Mouse (Mus musculus) frontal cortex, postnatal 36 days (tissue): Measurements from ENCODE around the gene D230025D16Rik.
"Not testable (repeated sequence)": the region's sequence is repeated elsewhere in the genome, so short reads cannot be mapped to it uniquely, and the experiment has no call there.

Experiments
- DNase-seq, 2 experiments: peaks; one replicate each; pipeline ENCODE4 v3.0.0; 2022; ENCODE audit warnings: low spot score in 2 of 2

The D230025D16Rik gene

DNA sequence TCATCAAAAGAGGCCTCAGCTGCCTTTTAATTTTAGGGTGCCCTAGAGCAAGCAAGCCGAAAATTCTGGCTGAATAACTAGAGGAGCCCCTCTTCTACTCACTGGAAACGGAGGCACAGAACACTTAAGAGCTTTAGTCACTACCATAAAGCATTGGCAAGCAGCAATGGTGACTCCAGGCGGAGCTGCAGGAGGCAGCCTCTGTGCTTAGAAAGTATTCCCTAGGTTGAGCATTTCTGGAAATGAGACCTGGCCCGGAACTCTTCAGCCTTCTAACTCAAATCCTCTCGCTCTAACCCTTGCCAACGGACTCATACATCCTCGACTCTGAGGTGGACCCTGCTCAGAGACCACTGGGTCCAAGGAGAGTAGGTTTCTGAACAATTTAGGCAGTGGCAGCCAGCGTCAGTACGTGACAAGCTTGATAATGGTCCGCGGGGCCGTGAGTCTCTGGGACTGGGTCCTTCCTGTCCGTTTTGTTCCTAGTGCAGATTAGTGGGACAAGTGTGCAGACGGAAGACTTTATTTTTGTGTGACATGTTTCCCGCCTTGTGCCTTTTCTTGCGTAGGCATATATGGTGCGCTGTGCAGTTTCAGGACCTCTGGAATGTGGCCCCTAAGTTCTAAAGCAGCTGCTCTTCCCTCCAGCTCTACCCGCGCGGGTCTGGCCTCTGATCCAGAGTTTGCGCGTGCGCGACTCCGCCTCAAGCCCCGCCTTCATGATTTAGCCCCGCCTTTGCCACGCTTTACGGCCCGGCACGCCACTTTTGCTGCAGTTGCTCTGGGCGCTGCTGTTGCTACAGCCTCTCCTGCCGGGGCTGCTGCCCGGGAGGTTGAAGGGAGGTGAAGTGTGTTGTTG lies at the start of gene D230025D16Rik:
Gene D230025D16Rik (plus strand): TSS at position 733 of the 859 bp plus-strand sequence.
- peak; percentile 94 to 95 for DNase-seq

DNA sequence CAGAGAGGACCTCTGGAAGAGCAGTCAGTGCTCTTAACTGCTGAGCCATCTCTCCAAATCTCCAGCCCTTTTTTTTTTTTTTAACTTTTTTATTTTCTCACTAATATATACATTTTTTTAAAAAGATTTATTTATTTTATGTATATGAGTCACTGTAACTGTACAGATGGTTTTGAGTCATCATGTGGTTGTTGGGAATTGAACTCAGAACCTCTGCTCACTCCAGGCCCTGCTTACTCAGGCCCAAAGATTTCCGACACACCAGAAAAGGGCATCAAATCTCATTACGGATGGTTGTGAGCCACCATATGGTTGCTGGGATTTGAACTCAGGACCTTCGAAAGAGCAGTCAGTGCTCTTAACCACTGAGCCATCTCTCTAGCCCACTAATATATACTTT lies 49.7 kb upstream of the D230025D16Rik start:
- not testable (repeated sequence) for DNase-seq

DNA sequence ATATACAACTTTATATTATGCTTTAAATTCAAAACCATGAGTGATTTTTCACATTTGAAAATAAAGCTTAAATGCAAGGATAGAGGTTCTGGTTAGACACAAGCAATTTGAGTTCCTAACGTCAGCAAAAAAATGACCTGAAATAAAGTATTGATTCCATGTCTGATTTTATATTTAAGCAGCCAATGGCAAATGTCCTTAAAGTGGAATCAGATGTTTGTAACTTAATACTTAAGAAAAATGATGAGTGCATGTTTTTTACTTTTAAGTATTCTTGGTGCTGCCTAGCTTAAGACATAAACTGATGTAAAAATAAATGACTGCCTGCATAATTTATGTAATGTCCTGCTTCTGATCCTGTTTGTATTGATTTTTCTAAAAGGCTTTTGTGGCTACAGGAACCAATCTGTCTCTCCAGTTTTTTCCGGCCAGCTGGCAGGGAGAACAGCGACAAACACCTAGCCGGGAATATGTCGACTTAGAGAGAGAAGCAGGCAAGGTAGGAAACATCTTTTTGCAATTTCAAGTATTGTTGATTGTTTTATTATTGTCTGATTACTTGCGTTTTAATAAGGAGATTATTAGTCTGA lies 46.6 kb upstream of the D230025D16Rik start:
- DNase-seq, result no peak

DNA sequence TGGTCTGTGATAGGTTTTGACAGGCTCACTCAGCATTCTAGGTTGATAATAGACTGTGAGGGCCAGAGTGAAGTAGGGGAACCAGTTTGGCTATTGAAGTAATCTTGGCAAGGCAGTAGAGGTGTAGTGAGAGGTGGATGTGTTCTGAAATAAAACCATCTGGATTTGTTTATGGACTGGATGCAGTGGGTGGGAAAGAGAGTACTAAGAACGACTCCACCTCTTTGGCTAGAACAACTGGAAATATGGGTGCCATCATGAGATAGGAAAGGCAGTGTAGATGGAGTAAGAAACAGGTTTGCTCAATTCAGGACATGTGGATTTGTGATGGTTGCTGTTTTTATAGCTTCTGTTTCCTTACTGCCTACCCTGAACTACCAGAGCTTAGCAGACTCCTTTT lies 42.7 kb upstream of the D230025D16Rik start:
- no peak for DNase-seq

DNA sequence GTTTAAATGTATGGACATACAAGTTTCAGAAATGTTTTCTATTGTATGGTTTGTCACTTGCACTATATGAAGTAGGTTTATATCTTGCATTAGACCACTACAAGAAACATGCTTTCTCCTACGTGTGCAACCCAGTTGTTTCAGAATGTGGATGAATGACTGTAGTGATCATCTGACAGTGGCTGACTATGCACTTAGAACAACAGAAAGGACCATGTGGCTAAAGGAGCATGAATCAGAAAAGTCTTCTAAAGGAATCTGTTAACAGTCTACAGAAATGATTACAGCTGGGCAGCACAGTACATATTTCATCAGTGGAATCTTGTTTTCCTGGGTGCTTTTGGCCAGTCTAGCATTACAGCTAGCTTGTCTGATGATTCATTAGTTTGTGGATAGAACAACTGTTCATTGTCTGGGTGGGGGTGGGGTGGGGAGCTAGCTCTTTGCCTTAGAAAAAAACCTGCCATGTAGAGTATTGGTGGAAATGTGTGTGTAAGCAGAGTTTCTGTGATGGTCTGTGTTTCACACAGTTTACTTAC lies 38.4 kb upstream of the D230025D16Rik start:
- DNase-seq, result no peak

DNA sequence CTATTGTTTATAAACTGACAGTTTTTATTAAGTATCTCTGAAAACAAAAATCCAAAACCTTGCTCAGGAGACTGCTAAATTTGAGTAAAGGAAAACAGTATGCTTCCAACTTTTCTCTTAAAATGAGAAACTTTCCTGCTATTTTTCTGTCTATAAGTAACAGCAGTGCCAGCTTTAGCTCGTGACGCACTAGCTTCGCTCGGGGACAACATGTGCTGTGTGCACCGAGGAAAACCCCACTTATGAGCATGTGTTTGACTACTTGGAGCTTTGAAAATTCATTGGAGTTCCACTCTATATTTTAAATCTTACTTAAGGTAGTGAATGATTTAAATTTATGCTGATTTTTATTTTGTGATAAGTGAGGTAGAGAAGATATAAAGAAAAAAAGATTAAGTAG lies 32.8 kb upstream of the D230025D16Rik start:
- no peak for DNase-seq

DNA sequence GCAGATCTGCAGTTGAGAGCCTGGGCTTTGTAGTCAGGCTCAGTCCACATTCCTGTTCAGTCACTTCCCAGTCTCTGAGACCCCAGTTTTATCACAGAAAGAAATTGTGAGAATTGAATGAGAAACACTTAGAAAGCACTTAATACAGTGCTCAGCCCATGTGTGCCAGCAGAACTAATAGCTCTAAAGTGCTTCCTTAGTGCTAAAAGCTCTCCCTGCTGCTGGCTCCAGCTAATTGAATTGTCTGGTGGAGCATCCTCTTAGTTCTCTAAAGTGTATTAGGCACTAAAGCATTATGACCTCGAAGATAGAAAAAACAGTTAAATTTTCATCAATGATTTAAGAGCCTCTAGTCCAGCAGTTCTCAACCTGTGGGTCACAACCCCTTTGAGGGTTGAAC lies 19.2 kb upstream of the D230025D16Rik start:
- DNase-seq, result no peak

DNA sequence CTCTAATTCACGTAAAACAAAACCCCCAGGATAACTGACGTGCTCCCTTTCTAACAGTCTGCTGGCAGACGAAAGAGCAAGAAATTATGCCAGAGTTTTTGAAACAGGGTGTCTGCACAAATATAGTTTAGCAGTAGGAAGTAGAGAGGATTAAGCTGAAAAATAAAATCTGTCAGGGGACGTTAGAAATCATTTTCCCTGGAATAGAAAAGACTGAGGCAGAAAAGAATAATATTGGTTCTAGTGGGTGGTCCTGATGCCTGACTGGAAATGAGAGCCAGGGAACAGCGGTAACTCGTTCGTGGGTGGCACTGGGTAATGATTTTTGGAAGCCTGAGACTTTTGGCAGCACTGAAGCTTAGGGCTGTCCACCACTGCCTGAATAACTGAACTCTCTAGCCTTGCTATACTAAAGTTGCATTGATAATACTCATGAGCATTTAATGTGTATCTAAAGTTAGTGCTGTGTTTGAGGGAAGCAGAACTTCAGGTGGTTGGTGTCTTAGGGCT lies 18.1 kb upstream of the D230025D16Rik start:
- DNase-seq, result peak in 1 of 2 experiments; percentile 11

DNA sequence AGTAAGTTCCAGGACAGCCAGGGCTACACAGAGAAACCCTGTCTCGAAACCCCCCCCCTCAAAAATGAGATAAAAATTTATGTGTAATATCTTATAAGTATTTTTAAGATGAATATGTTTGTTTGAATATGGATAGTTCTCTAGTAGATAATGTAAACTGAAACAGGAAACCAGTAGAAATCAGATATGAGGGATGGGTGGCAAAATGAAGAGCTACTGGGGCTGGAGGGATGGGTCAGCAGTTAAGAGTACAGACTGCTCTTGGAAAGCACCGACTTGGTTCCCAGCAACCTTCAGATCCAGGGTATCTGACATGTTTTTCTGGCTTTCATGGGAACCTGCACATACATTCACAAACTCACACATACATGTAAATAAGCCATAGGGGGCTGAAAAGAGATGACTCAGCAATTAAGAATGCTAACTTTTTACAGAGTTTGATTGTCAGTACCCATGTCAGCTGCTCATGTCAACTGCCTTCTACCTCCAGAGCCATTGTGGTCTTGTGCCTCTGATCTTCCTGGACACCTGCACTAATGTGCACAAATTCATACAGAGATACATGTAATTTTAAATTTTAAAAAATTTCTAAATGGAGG lies 17.2 kb upstream of the D230025D16Rik start:
- no peak for DNase-seq

DNA sequence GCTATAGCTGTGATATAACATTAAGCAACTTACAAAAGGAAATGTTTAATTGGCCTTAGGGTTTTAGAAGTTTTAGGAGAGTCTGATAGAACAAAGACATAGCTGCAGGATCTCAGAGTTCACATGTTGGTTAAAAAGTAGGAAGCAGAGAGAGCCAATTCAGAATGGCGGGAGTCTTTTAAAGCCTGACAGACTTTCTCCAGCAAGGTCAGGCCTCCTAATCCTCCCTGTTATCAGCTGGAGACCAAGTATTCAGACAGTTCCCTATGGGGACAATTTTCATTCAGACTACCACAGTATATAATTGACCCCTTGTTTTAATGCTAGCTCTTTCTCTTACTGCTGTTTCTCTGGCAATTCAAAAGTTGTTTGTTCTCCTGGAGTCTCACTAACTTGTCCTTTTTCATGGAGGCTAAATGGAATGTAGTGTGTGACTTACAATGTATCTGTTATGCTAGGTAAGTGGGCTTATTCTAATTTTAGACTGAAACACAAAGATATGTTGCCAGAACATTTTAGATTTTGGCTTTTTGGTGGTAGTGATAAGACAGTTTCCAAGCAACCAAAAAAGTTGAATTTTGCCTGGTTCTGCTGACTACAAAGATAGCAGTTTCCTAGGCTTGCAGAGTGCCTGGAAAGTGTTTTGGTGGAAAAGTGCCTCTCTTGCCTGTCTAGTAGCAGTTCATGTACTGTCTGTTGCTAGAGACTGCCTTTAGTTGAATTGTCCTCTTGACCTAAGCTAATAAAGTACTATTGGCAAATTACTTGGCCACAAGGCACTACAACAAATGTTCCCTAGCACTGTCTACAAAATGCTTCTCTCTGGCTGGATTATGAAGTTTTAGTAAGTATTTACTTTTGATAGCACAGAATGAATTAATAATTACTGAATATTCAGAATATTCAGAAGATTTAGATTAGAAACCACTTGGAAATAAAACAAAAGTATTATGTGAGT lies 15.5 kb upstream of the D230025D16Rik start:
- DNase-seq, result no peak

DNA sequence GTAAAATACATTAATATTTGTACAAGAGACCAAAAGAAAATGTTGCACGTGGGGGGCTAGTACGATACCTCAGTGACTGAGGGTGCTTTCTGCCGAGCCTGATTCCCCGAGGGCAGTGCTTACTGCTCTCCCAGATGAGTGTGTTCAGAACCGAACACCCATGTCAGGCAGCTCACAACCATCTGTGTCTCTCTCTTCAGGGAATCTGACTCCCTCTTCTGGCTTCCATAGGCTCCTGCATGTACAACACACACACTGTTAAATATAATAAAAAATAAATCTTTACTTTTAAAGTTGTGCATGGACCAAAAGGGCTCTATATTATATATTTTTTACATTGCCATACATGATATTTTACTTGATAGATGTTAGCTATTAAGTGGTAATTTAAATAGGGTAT lies 10.8 kb upstream of the D230025D16Rik start:
- no peak for DNase-seq

DNA sequence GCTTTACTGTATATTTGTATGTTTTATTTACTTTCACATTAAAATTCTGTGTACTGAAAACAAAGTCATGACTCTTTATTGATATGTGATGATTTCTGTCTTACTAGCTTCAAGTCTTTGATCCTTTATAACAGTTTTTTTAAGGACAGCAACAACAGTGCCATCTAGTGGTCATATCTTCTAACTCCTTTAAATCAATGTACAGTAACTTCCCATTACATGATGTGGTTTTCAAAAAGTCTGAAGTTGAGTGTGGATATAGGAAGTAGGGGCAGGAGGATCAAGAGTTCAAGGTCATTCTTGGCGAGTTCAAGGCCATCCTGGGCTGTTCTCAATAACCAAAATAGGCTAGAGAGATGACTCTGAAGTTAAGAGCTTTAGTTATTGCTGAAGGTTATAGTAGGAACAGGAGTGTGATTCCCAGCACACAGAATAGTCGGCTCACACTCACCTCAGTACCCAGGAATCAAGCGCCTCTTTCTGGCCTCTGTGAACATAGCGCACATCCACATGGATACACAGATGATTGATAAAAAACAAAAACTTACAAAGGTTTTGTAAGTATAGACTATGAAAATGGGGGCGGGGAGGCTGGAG lies 6.9 kb upstream of the D230025D16Rik start:
- DNase-seq, result no peak

DNA sequence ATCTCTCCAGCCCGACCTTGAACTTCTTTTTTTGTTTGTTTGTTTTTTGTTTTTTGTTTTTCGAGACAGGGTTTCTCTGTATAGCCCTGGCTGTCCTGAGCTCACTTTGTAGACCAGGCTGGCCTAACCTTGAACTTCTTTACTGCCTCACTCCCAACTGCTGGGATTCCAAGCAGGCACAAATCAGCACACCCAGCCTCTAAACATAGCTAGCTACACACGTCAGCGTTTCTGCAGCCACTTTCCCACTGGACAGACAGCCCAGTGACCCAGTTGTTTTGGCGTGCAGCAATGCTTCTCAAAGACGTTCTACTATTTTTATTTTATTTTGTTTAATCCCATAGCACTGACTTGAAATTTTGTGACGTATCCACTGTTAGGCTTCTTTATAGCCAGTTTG lies 1.1 kb upstream of the D230025D16Rik start:
- DNase-seq, result no peak

DNA sequence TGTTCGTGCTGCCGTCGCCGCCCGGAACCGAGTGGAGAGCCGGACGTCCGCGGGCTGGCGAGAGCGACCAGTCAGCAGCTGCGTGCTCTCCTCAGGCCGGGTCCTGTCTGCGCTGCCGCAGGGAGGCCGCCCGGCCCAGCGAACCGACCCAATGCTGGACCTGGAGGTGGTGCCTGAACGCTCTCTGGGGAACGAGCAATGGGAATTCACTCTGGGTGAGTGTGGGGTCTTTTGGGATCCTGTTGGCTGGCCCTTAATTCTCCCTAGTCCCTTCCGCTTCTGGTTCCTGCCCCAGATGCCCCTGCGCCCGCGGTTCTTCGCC lies 288 bp downstream of the D230025D16Rik start:
- DNase-seq, result no peak

DNA sequence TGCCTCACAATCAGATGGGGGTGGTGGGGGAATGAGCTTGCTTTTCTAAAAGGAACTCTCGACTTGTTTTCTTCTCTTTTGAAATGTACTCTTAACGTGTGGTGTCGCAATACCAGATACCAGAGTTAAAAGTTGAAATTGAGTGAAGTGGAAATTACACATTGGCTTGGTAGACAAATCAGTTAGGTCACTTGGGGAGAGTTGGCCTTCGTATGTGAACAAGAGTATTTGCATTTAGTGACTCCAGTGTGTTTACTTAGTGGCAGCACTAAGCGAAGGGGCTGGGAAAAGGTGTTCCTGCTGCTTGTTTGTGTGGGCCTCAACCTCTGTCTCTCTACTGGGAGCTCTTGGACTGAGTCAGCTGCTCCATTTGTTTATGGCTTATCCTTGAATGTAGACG lies 972 bp downstream of the D230025D16Rik start:
- no peak for DNase-seq

DNA sequence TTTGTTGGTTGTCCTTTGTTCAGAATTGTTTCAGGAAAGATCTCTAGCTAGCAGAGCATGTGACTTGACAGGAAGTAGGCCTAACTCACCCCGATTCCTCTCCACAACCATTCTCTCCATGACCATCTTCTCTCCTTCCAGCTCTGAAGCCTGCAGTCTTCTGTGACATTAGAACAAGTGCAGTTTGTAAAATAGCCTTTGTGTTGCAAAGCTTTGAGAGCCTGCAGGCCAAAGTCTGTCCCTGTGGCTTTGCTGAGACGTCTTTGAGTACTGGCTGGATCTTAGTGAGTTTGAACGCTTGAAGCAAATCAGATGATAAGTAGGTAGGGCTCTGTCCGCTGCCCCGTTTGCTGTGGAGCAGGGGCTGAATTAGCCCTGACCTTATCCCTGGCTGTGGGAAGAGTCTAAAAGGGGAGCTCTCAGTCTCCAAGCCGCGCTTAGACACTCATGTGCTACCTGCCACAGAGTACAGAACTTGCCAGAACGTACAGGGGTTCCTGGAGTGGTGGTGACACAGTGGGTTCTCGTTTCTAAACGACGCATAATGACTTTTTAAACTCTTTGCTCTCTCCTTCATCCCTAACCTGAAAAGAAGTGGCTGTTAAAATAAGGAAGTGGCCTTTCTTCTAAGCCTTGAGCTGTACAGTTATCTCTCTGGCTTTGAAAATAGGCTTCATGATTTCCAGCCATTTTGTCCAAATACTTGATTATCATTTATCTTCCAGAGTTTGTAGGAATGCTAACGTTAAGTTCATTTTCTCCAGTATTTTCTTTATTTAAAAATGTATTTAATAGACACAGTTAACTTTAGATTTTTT lies 6.8 kb downstream of the D230025D16Rik start:
- no peak for DNase-seq

DNA sequence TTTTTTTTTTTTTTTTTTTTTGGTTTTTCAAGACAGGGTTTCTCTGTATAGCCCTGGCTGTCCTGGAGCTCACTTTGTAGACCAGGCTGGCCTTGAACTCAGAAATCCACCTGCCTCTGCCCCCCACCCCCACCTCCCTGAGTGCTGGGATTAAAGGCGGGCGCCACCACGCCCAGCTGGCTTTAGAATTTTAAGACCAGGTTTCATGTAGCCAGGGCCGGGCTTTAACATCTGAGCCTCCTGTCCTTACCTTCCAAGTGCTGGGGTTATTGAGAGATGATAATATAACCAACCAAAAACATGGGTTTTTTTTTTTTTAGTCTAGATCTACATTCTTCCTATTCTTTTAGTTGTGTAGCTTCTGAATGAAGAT lies 7.4 kb downstream of the D230025D16Rik start:
- not testable (repeated sequence) for DNase-seq

DNA sequence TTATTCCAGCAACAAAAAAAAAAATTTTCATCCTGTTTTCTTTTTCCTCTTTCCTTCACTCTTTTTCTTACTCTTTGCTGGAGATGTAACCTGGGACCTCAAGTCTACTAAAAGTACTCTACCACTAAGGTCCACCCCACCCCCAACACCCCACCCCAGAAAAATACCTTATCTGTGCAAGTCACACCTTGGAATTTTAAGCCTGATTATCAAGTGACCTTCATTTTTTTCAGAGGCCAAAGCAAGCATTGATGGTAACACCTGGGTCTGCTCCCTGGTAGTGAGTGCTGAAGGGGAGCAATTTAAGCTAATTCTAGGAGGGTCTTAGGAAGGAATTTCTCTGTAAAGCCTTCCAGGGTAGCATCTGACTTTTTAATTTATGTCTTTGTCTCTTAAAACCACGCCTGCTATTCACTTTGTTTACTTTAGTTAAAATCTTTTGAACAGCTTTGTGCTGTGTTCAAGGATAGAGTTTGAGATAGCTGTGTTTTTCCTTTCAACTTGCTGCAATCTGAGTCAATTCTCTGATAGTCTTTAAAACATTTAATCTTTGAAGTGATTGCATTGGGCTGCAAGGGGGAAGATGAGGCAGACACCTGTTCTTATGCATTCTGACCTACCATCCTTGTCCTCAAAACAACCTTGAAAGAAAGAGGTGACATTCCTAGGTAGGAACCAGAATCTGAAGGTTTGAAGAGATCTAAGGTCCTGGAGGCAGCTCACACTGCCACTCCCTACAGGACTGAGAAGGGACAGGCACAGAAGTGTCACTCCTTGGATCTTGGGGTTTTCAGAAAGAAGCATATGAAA lies 8.4 kb downstream of the D230025D16Rik start:
- DNase-seq, result no peak

DNA sequence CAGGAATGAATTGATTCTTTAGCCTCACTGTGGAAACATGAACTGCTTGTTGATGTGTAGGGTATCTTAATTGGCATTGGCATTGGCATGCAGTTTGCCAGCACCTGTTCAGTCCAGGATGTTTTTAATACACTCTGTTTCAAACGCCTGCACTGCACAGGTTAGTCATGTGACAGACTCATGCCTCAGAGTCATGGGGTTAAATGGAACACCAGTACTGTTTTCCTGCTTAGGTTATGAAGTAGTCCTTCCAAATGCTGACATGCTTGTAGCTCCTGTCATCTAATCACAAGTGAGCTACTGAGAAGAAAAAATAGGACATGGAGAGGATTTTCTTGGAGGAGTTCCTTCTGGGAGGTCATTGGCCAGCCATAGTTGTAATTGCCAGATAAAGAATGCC lies 10.3 kb downstream of the D230025D16Rik start:
- no peak for DNase-seq
